Mouse (Mus musculus) erythroblast, embryonic 14.5 days (primary cell): ENCODE results near the gene 1700047I17Rik2.
"Not testable (repeated sequence)": the region's sequence is repeated elsewhere in the genome, so short reads cannot be mapped to it uniquely, and the experiment has no call there.

Experiments used
- GATA1 ChIP-seq: IDR thresholded peaks from 2 replicates; pipeline ENCODE4 v1.6.1; 2012; ENCODE audit warnings: low read length, inconsistent platforms, mixed read lengths
- TAL1 ChIP-seq: IDR thresholded peaks from 3 replicates; pipeline ENCODE4 v1.6.1; 2012; ENCODE audit warnings: low read length, inconsistent platforms, mixed read lengths

GRCm38 (mm10) chr12:55155449-55155783 lies 44.0 kb upstream of the 1700047I17Rik2 start:
- not testable (repeated sequence) for TF ChIP-seq TAL1, GATA1
